Mouse (Mus musculus): ENCODE results near the gene Robo2.

GRCm38 (mm10) chr16:74244452-74244851 is 167.2 kb downstream of the Robo2 start:
- TF ChIP-seq CTCF (conservative IDR thresholded peaks at IDR 0.05; ENCODE audit: low read length) = no peak
- no peak for TF ChIP-seq POU5F1 (IDR thresholded peaks at IDR 0.05; ENCODE audit: borderline replicate concordance, low read length)
- TF ChIP-seq NANOG (IDR thresholded peaks at IDR 0.05; ENCODE audit: borderline replicate concordance, low read length) = no peak

Data from E14TG2a.4 (cell line).